Mouse (Mus musculus) heart, adult 2 months (tissue): ENCODE measurements at regions not wholly inside any gene's neighbourhood (a gene's known extent, or its start where the extent isn't known, plus 50 kb on each side); places are given as distances from the start of the nearest gene placed in this dataset.

Source experiments
- DNase-seq, 2 experiments: peaks; one replicate each; pipeline ENCODE4 v3.0.0; 2021
- H3K27ac ChIP-seq: fragments of 200-600 bp; 2 replicates; pipeline ENCODE4 v1.8.1; 2022
- H3K27me3 ChIP-seq: fragments of 200-500 bp; 2 replicates; pipeline ENCODE4 v1.6.1; 2012; ENCODE audit warnings: mild to moderate bottlenecking, low read length, inconsistent platforms, mixed read lengths; ENCODE audit not compliant: control insufficient read depth, insufficient read depth
- H3K36me3 ChIP-seq: fragments of 200-500 bp; 2 replicates; pipeline ENCODE4 v1.6.1; 2012; ENCODE audit warnings: low read length, inconsistent platforms; ENCODE audit not compliant: control insufficient read depth, insufficient read depth
- H3K4me1 ChIP-seq: fragments of 200-500 bp; 2 replicates; pipeline ENCODE4 v1.6.1; 2011; ENCODE audit warnings: low read length; ENCODE audit not compliant: control insufficient read depth, insufficient read depth
- H3K4me3 ChIP-seq: fragments of 200-600 bp; 2 replicates; pipeline ENCODE4 v1.8.1; 2022
- H3K79me2 ChIP-seq: fragments of 200-500 bp; replicated peaks from 2 replicates; pipeline ENCODE4 v1.6.1; 2012; ENCODE audit warnings: mild to moderate bottlenecking, inconsistent platforms, low read length, moderate library complexity, mixed read lengths; ENCODE audit not compliant: control insufficient read depth, insufficient read depth
- H3K9ac ChIP-seq: fragments of 200-500 bp; 2 replicates; pipeline ENCODE4 v1.6.1; 2012; ENCODE audit warnings: low read depth, mild to moderate bottlenecking, control low read depth, inconsistent platforms, low read length, mixed read lengths
- CTCF ChIP-seq: fragments of 200-600 bp; IDR thresholded peaks from 2 replicates; pipeline ENCODE4 v1.8.1; 2022; ENCODE audit warnings: antibody characterized with exemption, mild to moderate bottlenecking, moderate library complexity
- EP300 ChIP-seq: fragments of 200-500 bp; IDR thresholded peaks from 2 replicates; pipeline ENCODE4 v1.6.1; 2011; ENCODE audit warnings: low read depth, low read length, control low read depth; ENCODE audit not compliant: insufficient read depth
- POLR2A ChIP-seq: fragments of 200-500 bp; IDR thresholded peaks from 2 replicates; pipeline ENCODE4 v1.6.1; 2011; ENCODE audit warnings: mild to moderate bottlenecking, low read depth, low read length, control low read depth; ENCODE audit not compliant: insufficient read depth
- WGBS: fragments of 180-500 bp; shearing (Covaris S2); methylation state at CpG from one replicate; pipeline ENCODE4 v1.1.7; 2018; 5-methylcytosine and 5-hydroxymethylcytosine counted together
- intact Hi-C: fragments of 180-260 bp; cut with DNase I; formaldehyde crosslinking; loops from one replicate; pipeline ENCODE4 v1.15.1; 2025

DNA sequence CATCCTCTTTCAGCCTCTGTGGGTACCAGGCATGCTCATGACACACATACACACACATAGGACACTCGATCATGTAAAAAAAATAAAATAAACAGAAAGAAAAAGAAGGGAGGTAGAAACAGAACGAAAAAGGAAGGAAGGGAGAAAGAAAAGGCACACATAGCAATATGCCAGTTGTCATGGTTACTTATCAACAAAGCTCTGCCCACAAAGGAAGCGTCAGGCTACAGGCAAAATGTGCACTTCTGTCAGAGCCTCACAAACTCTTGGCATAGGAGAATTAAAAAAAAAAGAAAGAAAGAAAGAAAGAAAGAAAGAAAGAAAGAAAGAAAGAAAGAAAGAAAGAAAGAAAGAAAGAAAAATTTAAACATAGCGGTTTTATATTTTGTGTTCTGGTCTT is 56.9 kb upstream of the Sox2 start:
- 49% methylated on average over 4 of the region's 4 CpGs for WGBS
- TF ChIP-seq POLR2A (no peak), CTCF (no peak), EP300 (no peak)
- Histone ChIP-seq H3K4me3 (no peak overlapping the region), H3K27me3 (no peaks in the 10 kb centered on the region), H3K79me2 (no peaks in the 10 kb centered on the region), H3K27ac (no peak overlapping the region), H3K36me3 (no peaks in the 10 kb centered on the region), H3K9ac (no peak overlapping the region), H3K4me1 (no peaks in the 10 kb centered on the region)
- intact Hi-C loops: no loop called here
- DNase-seq: no peak

DNA sequence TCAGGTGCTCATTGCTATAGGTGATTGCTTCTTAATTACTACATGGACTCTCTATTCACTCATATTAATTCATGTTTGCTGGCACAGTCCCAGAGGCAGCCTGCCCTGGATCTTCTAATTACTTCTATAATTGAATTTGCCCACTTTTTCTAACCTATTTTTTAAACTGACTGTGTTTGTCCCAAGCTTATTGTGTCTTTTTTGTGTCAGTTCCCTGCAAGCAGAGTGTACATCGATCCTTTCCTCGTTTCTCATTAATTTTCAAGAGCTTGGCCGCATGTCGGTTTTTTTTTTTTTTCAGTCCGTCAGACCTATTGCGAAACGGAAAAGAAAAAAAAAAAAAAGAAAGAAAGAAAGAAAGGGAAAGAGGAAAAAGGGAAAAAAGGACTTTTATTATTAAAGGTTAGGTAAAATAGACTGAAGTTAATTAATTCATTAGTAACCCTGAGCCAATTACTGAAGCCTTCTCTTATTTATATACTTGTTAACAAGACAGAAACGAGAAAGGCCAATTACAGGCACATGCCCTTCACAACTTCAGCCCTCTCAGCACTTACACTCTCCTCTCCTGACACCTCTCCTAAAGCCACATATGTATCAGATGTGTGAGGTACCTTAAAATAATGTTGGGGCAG is 72.2 kb upstream of the Sox2 start:
- whole genome bisulfite sequencing: 67% methylated on average over 8 of the region's 8 CpGs
- Histone ChIP-seq H3K36me3 (no peaks in the 10 kb centered on the region), H3K27ac (no peak overlapping the region), H3K27me3 (no peaks in the 10 kb centered on the region), H3K4me1 (no peaks in the 10 kb centered on the region), H3K9ac (no peak overlapping the region), H3K4me3 (no peak overlapping the region), H3K79me2 (no peaks in the 10 kb centered on the region)
- intact Hi-C loops: no loop called here
- DNase-seq: no peak
- TF ChIP-seq EP300 (no peak), POLR2A (no peak), CTCF (no peak)

DNA sequence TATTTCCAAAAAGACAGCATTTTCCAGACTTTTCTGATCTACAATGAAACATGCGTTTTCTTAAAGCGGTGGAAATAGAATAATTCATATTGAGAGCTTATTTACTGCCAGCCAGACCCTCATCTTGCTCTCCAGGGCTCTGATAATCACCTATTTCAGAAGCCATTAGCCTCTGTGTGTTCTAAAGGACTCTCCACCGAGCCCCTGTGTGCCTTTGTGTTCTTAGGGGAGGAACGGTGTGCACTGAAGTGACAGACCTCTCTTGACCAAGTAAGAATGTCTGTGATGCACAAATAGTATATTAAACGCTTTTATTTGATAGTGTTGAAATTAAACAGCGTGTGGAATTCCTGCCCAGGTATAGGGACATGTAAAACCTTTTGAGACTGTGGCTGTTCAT is 73.1 kb upstream of the Sox2 start:
- no peak for DNase-seq
- no peak overlapping the region for H3K27ac ChIP-seq
- no peaks in the 10 kb centered on the region for H3K36me3 ChIP-seq
- H3K4me3 ChIP-seq: no peak overlapping the region
- no peak for TF ChIP-seq POLR2A
- no peak for TF ChIP-seq EP300
- WGBS: 82% methylated on average over 6 of the region's 6 CpGs
- no peaks in the 10 kb centered on the region for H3K4me1 ChIP-seq
- H3K9ac ChIP-seq: no peak overlapping the region
- H3K27me3 ChIP-seq: no peaks in the 10 kb centered on the region
- H3K79me2 ChIP-seq: no peaks in the 10 kb centered on the region
- intact Hi-C loops: no loop called here

DNA sequence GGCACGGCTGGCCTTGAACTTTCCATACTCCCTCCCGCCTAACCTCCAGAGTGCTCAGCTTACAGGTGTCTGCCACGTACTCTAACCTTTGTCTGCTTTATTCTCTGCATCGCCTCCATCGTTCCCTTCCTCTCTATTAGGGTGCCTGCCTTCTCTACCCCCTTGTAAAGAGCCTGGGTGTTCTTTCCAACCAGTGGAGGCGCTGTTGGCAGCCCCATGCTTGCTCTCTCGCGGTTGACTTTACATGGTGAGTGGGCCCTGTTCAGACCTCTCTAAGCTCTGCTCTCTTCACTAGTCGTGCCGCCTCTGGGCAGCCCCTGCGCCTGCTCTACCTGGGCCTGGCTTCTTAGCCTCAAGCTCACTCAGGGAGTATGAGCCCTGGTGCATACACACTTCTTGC is 74.0 kb upstream of the Sox2 start:
- intact Hi-C loops: no loop called here
- Histone ChIP-seq H3K79me2 (no peaks in the 10 kb centered on the region), H3K4me1 (no peaks in the 10 kb centered on the region), H3K36me3 (no peaks in the 10 kb centered on the region), H3K9ac (no peak overlapping the region), H3K27me3 (no peaks in the 10 kb centered on the region), H3K27ac (no peak overlapping the region), H3K4me3 (no peak overlapping the region)
- TF ChIP-seq EP300: no peak
- TF ChIP-seq CTCF: no peak
- TF ChIP-seq POLR2A: no peak
- 48% methylated on average over 11 of the region's 11 CpGs for WGBS
- DNase-seq: no peak

DNA sequence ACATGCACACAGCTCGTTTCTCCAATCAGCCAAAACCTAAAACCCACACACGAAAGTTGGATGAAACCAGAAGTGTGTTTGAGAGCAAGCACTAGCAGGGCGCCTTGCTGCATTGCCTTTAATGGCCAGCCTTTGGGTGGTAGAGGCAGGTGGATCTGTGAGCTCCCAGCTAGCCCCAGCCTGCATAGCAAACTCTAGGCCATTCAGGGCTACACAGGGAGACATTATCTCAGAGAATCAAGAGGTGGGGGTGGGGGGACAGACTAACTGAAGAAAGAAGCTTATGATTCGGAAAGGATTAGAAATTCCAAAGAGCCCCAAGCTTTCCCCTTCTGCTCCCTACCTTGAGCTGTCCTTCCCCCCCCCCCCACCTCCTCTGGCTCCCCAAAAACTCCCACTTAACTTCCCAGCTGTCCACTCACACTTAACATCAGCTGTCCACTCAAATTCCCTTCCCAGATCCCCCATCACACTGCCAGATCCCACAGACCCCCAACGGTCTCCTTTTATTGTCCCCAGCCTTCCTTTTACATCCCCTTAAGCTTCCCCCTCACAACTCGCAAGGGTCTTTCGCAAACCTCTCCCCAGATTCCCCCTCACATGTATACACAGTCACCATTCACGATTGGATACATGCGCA is 75.4 kb upstream of the Sox2 start:
- no peak for DNase-seq
- Histone ChIP-seq H3K27me3 (no peaks in the 10 kb centered on the region), H3K4me1 (no peaks in the 10 kb centered on the region), H3K4me3 (no peak overlapping the region), H3K36me3 (no peaks in the 10 kb centered on the region), H3K27ac (no peak overlapping the region), H3K9ac (no peak overlapping the region), H3K79me2 (no peaks in the 10 kb centered on the region)
- TF ChIP-seq EP300 (no peak), POLR2A (no peak), CTCF (no peak)
- WGBS: 73% methylated on average over 9 of the region's 9 CpGs
- intact Hi-C loops: no loop called here

DNA sequence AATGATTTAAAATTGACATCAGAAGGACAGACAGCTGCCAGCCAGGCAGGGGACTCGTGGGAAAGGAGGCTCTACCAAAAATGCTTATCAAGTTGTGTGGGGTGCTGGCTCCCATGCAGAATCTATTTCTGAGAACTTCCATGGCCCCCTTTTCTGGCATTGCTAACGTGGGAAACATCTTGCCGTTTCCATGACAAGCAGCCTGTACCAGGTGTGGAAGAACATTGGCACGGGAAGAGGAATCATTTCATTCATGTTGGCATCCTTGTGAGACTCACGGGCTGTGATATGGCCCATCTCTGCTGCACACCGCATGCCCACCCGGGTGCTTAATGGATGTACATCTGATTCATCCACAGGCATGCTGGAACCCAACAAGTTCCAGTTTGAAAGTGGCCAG is 76.9 kb upstream of the Sox2 start:
- H3K9ac ChIP-seq: no peak overlapping the region
- no peaks in the 10 kb centered on the region for H3K27me3 ChIP-seq
- H3K36me3 ChIP-seq: no peaks in the 10 kb centered on the region
- 77% methylated on average over 7 of the region's 7 CpGs for WGBS
- TF ChIP-seq POLR2A (no peak), EP300 (no peak), CTCF (no peak)
- H3K79me2 ChIP-seq: no peaks in the 10 kb centered on the region
- intact Hi-C loops: no loop called here
- H3K4me3 ChIP-seq: no peak overlapping the region
- no peaks in the 10 kb centered on the region for H3K4me1 ChIP-seq
- no peak for DNase-seq
- no peak overlapping the region for H3K27ac ChIP-seq
